Comparison of ENCODE assay signal across 9 mouse cellular contexts in the genomic region with DNA sequence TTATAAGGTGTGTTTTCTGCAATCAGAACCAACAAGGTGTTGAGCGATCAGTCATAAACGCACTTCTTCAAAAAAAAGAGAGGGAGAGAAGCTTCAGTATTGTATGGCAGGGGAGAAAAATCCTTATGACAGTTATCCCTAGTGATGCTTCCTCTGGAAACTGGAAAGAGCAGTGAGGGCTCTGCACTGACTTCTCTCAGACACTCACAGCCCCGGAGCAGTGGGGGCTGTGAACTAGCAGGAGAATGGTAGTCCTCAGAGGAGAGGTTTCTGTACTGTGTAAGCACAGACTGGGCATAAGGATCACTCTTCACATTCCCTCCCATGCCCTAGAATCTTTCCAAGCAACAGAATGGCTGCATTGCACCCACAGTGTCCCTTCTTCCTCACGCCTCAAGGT. TPM values are rescaled to one million over a fixed set of nuclear protein-coding genes. Genes with fewer than 3 reads are reported as not detected.
DNase-seq lines count a peak whose midpoint lies in the region; ATAC-seq lines count a peak whose summit lies in the region.
"Had no signal": no experiment of that assay in that cellular context is flagged by ENCODE, and none has a peak within 500 bp of the region (broad histone marks: within the 10 kb centered on the region; RNA-seq: fewer than 3 reads in every experiment).

No protein-coding gene starts in this region.

- H3K36me3 ChIP-seq in heart, embryonic 12.5 days, result no peaks in the 10 kb centered on the region
- H3K36me3 ChIP-seq in embryonic facial prominence, embryonic 11.5 days (replicated peaks; ENCODE audit: control insufficient read depth, insufficient read depth, low read depth, low read length), result no peaks in the 10 kb centered on the region
- H3K36me3 ChIP-seq in hindbrain, embryonic 11.5 days (ENCODE audit: control insufficient read depth, insufficient read depth, low read length), result no peaks in the 10 kb centered on the region
- H3K36me3 ChIP-seq in midbrain, embryonic 10.5 days, result no peaks in the 10 kb centered on the region

- no peak for ATAC-seq in heart, embryonic 12.5 days (ENCODE audit: insufficient number of reproducible peaks, low FRiP score)
- 0 out of 2 replicates have a peak, but pooled peaks have one; percentile 48 for ATAC-seq in embryonic facial prominence, embryonic 11.5 days (replicated peaks; ENCODE audit: insufficient number of reproducible peaks, low FRiP score, low TSS enrichment, low read depth)
- no peak for ATAC-seq in hindbrain, embryonic 11.5 days (ENCODE audit: low FRiP score)

- WGBS in heart, embryonic 12.5 days, result 27% methylated on average over 4 of the region's 4 CpGs
- 16% methylated on average over 4 of the region's 4 CpGs for WGBS in embryonic facial prominence, embryonic 11.5 days
- 17% methylated on average over 4 of the region's 4 CpGs for WGBS in hindbrain, embryonic 11.5 days
- WGBS in midbrain, embryonic 10.5 days, result 21% methylated on average over 4 of the region's 4 CpGs

- no peak overlapping the region for H3K27ac ChIP-seq in heart, embryonic 12.5 days (ENCODE audit: poor library complexity, severe bottlenecking)
- no peak overlapping the region for H3K27ac ChIP-seq in embryonic facial prominence, embryonic 11.5 days (replicated peaks; ENCODE audit: low read depth, low read length)
- no peak overlapping the region for H3K27ac ChIP-seq in hindbrain, embryonic 11.5 days (ENCODE audit: low read depth, low read length)
- H3K27ac ChIP-seq in midbrain, embryonic 10.5 days (replicated peaks), result no peak overlapping the region

- peaks cover 10% of the 10 kb centered on the region for H3K27me3 ChIP-seq in heart, embryonic 12.5 days (replicated peaks)
- H3K27me3 ChIP-seq in embryonic facial prominence, embryonic 11.5 days (ENCODE audit: control insufficient read depth, insufficient read depth, low read length), result peaks cover 5% of the 10 kb centered on the region; the same call in 1 of the 2 replicates
- peaks cover 11% of the 10 kb centered on the region; the same call in 1 of the 2 replicates for H3K27me3 ChIP-seq in hindbrain, embryonic 11.5 days (ENCODE audit: control insufficient read depth, insufficient read depth, low read length)
- H3K27me3 ChIP-seq in midbrain, embryonic 10.5 days (ENCODE audit: low read depth, poor library complexity, severe bottlenecking), result peaks cover 75% of the 10 kb centered on the region

- intact Hi-C loops in heart, postnatal 25 days (cut with DNase I), result no loop called here

- no peak for DNase-seq in heart, postnatal 25 days (ENCODE audit: low spot score)
- DNase-seq in embryonic facial prominence, embryonic 11.5 days (ENCODE audit: low spot score), result no peak
- DNase-seq in hindbrain, embryonic 11.5 days (ENCODE audit: low spot score), result peak; percentile 18
- DNase-seq in midbrain, embryonic 10.5 days (ENCODE audit: low spot score), result no peak
- DNase-seq in adrenal gland, postnatal 25 days, result no peak
- DNase-seq in kidney, adult 9 months, result no peak
- DNase-seq in embryo, embryonic 11 days, result no peak

- H3K9ac ChIP-seq in heart, embryonic 12.5 days, result no peak overlapping the region
- no peak overlapping the region for H3K9ac ChIP-seq in embryonic facial prominence, embryonic 11.5 days (replicated peaks; ENCODE audit: low read length)
- H3K9ac ChIP-seq in hindbrain, embryonic 11.5 days (ENCODE audit: low read depth, low read length), result no peak overlapping the region

- H3K9me3 ChIP-seq in heart, embryonic 12.5 days (replicated peaks), result no peaks in the 10 kb centered on the region
- no peaks in the 10 kb centered on the region for H3K9me3 ChIP-seq in embryonic facial prominence, embryonic 11.5 days (replicated peaks; ENCODE audit: control insufficient read depth, low read length)
- no peaks in the 10 kb centered on the region for H3K9me3 ChIP-seq in hindbrain, embryonic 11.5 days (ENCODE audit: control insufficient read depth, low read length)
- no peaks in the 10 kb centered on the region for H3K9me3 ChIP-seq in midbrain, embryonic 10.5 days (replicated peaks)

- peak overlapping the region; percentile 100 for H3K4me2 ChIP-seq in heart, embryonic 12.5 days
- H3K4me2 ChIP-seq in embryonic facial prominence, embryonic 11.5 days (ENCODE audit: low read depth, low read length), result peak overlapping the region; percentile 100; the same call in 1 of the 2 replicates
- H3K4me2 ChIP-seq in hindbrain, embryonic 11.5 days (replicated peaks; ENCODE audit: low read depth, low read length), result peak overlapping the region; percentile 95; the same call in 1 of the 2 replicates

- peak overlapping the region; percentile 69 for H3K4me3 ChIP-seq in heart, embryonic 12.5 days
- peak overlapping the region; percentile 61; the same call in 1 of the 2 replicates for H3K4me3 ChIP-seq in embryonic facial prominence, embryonic 11.5 days (ENCODE audit: low read depth, low read length)
- peak overlapping the region; percentile 46 for H3K4me3 ChIP-seq in hindbrain, embryonic 11.5 days (ENCODE audit: low read depth, low read length)
- peak overlapping the region; percentile 70; the same call in 1 of the 2 replicates for H3K4me3 ChIP-seq in midbrain, embryonic 10.5 days

- H3K4me1 ChIP-seq in heart, embryonic 12.5 days (replicated peaks), result no peaks in the 10 kb centered on the region
- H3K4me1 ChIP-seq in embryonic facial prominence, embryonic 11.5 days (ENCODE audit: control insufficient read depth, insufficient read depth, low read length), result no peaks in the 10 kb centered on the region
- H3K4me1 ChIP-seq in hindbrain, embryonic 11.5 days (replicated peaks; ENCODE audit: control insufficient read depth, insufficient read depth, low read length), result no peaks in the 10 kb centered on the region
- peaks cover 21% of the 10 kb centered on the region for H3K4me1 ChIP-seq in midbrain, embryonic 10.5 days

RNA-seq across cellular contexts. Expression of gene Gm17304, which starts 33.8 kb away (rescaled TPM):
- not detected in 2 replicates for polyA plus RNA-seq in heart, embryonic 12.5 days (2016; fragmentation: Nextera tagmentation; extraction: Ambion mirVana)
- total RNA-seq in heart, postnatal 25 days (2021), result not detected
- not detected in 2 replicates for polyA plus RNA-seq in embryonic facial prominence, embryonic 11.5 days (2014; fragmentation: Nextera tagmentation; extraction: Ambion mirVana)
- polyA plus RNA-seq in hindbrain, embryonic 11.5 days (2014; fragmentation: Nextera tagmentation; extraction: Ambion mirVana), result not detected in 2 replicates
- polyA plus RNA-seq in midbrain, embryonic 10.5 days (2016; fragmentation: Nextera tagmentation; extraction: Ambion mirVana), result not detected in 2 replicates
- not detected in 2 replicates for total RNA-seq in adrenal gland, postnatal 25 days (2021)
- total RNA-seq: gastrocnemius, postnatal 14 days had no signal
